Mouse (Mus musculus): ENCODE measurements around the gene Lasp1. TPM values are rescaled to one million over a fixed set of nuclear protein-coding genes. Genes with fewer than 3 reads are reported as not detected.

The Lasp1 gene
- polyA plus RNA-seq (2012; rRNA removed), result 108 and 111 TPM in 2 replicates

DNA sequence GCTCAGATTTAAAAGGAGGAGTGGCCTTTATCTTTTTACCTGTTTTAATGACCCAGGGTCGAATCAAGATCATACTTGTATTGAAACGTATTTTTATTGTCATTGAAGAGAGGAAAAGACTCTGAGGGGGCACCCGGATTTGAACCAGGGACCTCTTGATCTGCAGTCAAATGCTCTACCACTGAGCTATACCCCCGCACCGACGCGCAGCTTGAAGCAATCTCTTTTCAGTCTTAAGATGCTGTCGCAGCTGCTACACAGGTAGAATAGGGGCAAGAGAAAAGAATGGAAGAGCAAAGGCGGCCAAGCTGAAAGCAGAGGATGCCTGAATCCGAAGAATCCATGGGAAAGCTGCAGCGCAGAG, at the start of gene Lasp1:
Gene Lasp1 (plus strand): TSS at position 219 of the 364 bp plus-strand sequence.

DNA sequence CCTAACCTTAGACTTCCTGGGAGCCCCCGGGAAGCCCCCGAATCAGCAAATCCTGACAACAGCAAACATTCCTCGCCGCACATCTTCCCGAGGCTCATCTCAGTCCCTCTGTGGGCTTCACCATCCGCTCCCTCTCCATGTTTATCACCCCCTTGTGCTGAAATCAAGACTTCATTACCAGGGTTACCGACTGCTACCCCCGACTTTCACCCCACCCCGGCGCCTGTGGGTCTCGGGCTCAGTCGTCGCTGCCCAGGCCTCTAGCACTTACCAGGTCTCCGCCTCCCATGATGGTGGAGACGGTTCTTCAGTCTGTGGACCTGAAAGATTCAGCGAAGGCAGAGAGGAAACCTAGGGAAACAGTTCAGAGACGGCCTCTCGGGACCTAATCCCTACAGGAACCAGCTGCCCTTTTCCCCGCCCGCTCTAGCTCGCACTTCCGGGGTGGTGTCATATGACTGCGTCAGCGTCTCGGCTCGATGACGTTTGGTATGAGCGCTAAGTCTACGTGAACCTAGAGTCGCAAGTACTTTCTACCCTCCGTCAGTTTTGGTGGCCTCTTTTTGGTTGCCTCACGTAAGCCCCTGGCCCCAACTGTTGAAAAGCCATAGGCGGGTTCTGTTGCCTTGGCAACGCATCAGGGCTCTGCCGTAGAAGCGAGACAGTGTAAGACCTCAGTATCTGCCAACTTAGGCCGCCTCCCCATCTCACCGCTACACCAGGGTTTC, 32.5 kb upstream of the Lasp1 start, which contains the start of gene Cwc25:
Gene Cwc25 (minus strand): TSS at position 403 of the 728 bp plus-strand sequence.

DNA sequence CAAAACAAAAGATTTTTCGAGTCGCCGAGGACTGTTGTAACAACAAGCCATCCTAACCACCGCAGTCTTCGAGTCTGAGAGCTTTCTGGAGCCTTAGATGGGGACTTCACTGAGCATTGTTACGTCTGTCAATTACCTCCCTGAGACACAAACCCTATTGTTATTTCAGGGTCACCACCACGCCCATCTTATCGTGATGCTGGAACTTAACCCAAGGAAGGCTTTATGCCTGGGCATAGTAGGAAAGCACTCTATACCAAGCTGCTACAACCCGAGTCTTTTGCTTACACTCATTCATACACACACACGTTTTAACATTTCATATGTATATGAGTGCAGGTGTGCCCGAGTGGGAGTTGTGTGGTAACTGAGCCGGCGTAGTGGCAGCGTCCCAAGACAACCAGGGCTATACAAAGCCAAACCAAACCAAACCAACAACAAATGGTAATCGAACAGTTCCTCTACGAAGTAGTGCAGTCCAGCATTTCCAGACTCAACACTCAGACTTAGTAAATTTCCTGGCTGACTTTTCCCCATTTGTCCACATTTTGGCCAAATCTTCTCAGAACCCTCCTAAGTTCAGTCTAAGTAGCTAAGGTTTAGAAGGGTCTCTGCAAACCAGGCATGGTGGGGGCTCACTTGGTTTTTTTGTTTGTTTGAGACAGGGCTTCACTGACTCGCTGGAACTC, 22.8 kb upstream of the Lasp1 start, which contains the start of gene 1700001P01Rik:
Gene 1700001P01Rik (minus strand): TSS at position 111 of the 689 bp plus-strand sequence.

DNA sequence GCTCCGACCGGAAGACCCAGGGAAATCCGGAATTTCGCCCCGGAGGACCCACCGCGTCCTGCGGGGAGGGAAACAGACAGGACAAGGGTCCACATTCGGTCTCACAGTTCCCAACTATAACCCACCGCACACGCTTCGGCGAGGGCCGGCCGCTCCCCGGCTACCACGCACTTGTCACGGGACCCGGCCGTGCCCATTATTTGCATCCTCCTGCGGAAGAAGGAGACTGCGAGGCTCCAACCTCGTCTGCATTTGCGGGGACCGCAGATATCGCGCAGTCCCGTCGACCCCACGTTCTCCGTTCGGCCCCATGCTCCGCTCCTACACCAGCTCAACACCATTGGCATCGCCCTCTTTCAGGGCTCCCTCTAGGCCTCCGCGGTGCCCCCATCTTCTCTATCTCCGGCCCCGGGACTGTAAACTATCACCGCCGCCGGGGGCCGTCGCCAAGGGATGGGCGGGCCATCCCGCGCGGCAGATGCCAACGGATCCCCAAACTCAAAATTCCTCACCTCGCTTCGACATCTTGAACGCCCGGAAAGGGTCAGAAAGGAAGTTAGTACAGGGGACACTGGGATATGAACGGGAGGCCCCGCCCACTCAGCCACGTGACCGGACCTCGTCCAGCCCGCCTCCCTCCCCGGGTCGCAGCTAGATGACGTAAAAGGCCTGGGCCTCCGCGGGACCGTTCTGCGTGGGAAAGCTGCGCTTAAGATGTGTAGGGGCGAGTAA, 16.8 kb upstream of the Lasp1 start, which contains the start of gene Rpl23:
Gene Rpl23 (minus strand): TSS at position 606 of the 732 bp plus-strand sequence.

DNA sequence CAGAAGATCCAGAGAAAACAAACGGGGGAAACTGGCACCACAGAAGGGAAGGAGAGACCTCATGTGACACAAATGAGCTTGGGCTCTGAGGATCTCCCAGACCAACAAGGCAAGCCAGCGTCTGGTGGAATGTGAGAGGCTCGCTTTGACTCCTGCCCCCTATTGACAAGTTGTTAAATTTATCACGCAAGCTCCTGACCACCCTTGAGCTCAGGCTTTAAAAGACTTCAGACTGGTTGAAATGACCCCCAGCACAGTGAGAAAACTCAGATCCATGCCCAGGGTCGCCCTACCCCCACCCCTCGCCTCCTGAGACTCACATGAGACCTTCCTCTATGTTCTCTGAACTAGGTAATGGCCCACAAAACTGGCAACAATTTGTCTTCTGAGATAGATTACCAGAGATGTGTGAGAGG, 41.7 kb downstream of the Lasp1 start, which contains the start of gene B230217C12Rik:
Gene B230217C12Rik (plus strand): TSS at position 242 of the 416 bp plus-strand sequence.

DNA sequence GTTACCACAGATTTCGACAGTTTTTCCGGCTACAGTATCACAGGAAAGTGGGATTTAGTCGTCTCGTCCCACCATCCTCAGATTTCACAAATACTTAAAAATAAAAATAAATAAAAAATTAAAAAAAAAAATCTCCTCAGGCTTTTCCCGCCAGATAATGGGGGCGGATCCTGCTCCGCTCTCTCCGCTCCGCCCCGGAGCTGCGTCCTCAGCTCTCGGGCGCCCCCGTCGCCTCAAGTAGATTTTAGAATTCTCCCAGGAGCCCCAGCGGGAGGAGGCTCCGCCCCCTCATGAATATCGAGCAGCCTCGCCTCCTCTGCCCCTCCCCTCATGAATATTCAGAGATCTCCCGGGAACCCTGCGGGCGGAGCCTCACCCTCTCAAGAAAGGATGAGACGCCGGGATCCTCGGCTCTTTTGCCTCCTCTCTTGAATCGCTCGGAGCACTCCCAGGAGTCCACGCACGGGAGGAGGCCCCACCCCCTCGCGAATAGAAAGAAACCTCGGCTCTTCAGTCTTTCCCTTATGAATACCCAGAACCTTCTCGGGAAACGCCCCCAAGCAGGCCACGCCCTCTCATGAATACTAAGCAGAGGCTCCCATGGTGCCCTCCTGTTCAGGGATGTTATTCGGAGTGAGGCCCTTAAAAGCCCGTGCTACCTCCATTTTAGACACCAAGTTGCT, 85.3 kb downstream of the Lasp1 start, which contains the start of gene Fbxo47:
Gene Fbxo47 (minus strand): TSS at position 237 of the 683 bp plus-strand sequence.

Other genes with a start within 250 kb of the Lasp1 start
- gene Srcin1, start 222.8 kb upstream of the Lasp1 start, polyA plus RNA-seq (2012; rRNA removed), result 10.1 and 13.6 TPM in 2 replicates
- 3.7 and 7.0 TPM in 2 replicates for gene Epop, start 169.3 kb upstream of the Lasp1 start, polyA plus RNA-seq (2012; rRNA removed)
- 74.9 and 84.5 TPM in 2 replicates for gene Mllt6, start 135.6 kb upstream of the Lasp1 start, polyA plus RNA-seq (2012; rRNA removed)
- 27.7 and 41.6 TPM in 2 replicates for gene Cisd3, start 113.2 kb upstream of the Lasp1 start, polyA plus RNA-seq (2012; rRNA removed)
- gene Pcgf2, start 98.5 kb upstream of the Lasp1 start, polyA plus RNA-seq (2012; rRNA removed), result 89.5 and 142 TPM in 2 replicates
- gene Psmb3, start 95.6 kb upstream of the Lasp1 start, polyA plus RNA-seq (2012; rRNA removed), result 324 and 437 TPM in 2 replicates
- gene Pip4k2b, start 54.3 kb upstream of the Lasp1 start, polyA plus RNA-seq (2012; rRNA removed), result 17.3 and 18.1 TPM in 2 replicates
- 6.5 and 7.4 TPM in 2 replicates for gene Cwc25, start 32.4 kb upstream of the Lasp1 start, polyA plus RNA-seq (2012; rRNA removed)
- 0.71 TPM in 1 of 2 replicates, not detected in the other for gene 1700001P01Rik, start 23.1 kb upstream of the Lasp1 start, polyA plus RNA-seq (2012; rRNA removed)
- 41.3 and 61.6 TPM in 2 replicates for gene Rpl23, start 16.6 kb upstream of the Lasp1 start, polyA plus RNA-seq (2012; rRNA removed)
- gene B230217C12Rik, start 41.8 kb downstream of the Lasp1 start, polyA plus RNA-seq (2012; rRNA removed), result 5.7 and 5.9 TPM in 2 replicates
- 0.19 and 0.24 TPM in 2 replicates for gene Fbxo47, start 85.2 kb downstream of the Lasp1 start, polyA plus RNA-seq (2012; rRNA removed)
- 10.5 and 11.8 TPM in 2 replicates for gene Plxdc1, start 187.4 kb downstream of the Lasp1 start, polyA plus RNA-seq (2012; rRNA removed)
- gene Arl5c, start 197.2 kb downstream of the Lasp1 start, polyA plus RNA-seq (2012; rRNA removed), result 3.0 and 3.4 TPM in 2 replicates
- 28.2 and 29.6 TPM in 2 replicates for gene Cacnb1, start 224.0 kb downstream of the Lasp1 start, polyA plus RNA-seq (2012; rRNA removed)
- gene Rpl19, start 227.7 kb downstream of the Lasp1 start, polyA plus RNA-seq (2012; rRNA removed), result 902 and 1,011 TPM in 2 replicates